Mouse (Mus musculus) C2C12 (cell line): Measurements from ENCODE around the gene Slc2a2. TPM values are rescaled to one million over a fixed set of nuclear protein-coding genes. Genes with fewer than 3 reads are reported as not detected.
"Not testable (repeated sequence)": the region's sequence is repeated elsewhere in the genome, so short reads cannot be mapped to it uniquely, and the experiment has no call there.

ENCODE experiments used
- H3K27me3 ChIP-seq: one replicate; pipeline ENCODE4 v1.6.1; 2011; ENCODE audit not compliant: control insufficient read depth, insufficient read depth, insufficient read length
- H3K36me3 ChIP-seq: one replicate; pipeline ENCODE4 v1.6.1; 2011; ENCODE audit not compliant: control insufficient read depth, insufficient read depth
- H3K4me3 ChIP-seq: one replicate; pipeline ENCODE4 v1.5.1; 2011; ENCODE audit warnings: mild to moderate bottlenecking, control low read depth; ENCODE audit not compliant: poor library complexity, insufficient read depth, severe bottlenecking
- H3K79me2 ChIP-seq: one replicate; pipeline ENCODE4 v1.6.1; 2011; ENCODE audit not compliant: control insufficient read depth, insufficient read depth
- H3K79me3 ChIP-seq: one replicate; pipeline ENCODE4 v1.6.1; 2011; ENCODE audit warnings: low read depth, control low read depth
- H3ac ChIP-seq: one replicate; pipeline ENCODE3; 2011; ENCODE audit warnings: low read depth; ENCODE audit not compliant: control insufficient read depth, insufficient read length
- CEBPB ChIP-seq: IDR thresholded peaks from one replicate; pipeline ENCODE4 v1.6.1; 2011; ENCODE audit warnings: low read depth, mild to moderate bottlenecking, control low read depth, moderate library complexity
- CTCF ChIP-seq: IDR thresholded peaks from one replicate; pipeline ENCODE4 v1.5.1; 2011; ENCODE audit not compliant: control insufficient read depth, insufficient read depth, insufficient read length
- FOSL1 ChIP-seq: IDR thresholded peaks from one replicate; pipeline ENCODE4 v1.8.0; 2011; ENCODE audit warnings: mild to moderate bottlenecking, low read length; ENCODE audit not compliant: poor library complexity, insufficient read depth, severe bottlenecking
- MAX ChIP-seq: IDR thresholded peaks from one replicate; pipeline ENCODE4 v1.6.1; 2011; ENCODE audit warnings: mild to moderate bottlenecking, control low read depth
- MYOD1 ChIP-seq: IDR thresholded peaks from one replicate; pipeline ENCODE4 v1.6.1; 2011; ENCODE audit warnings: low read depth; ENCODE audit not compliant: control insufficient read depth, insufficient read length
- MYOG ChIP-seq: IDR thresholded peaks from one replicate; pipeline ENCODE4 v1.6.1; 2011; ENCODE audit not compliant: control insufficient read depth, insufficient read length; ENCODE audit errors: extremely low read depth
- USF1 ChIP-seq: IDR thresholded peaks from one replicate; pipeline ENCODE4 v1.6.1; 2011; ENCODE audit warnings: low read depth, mild to moderate bottlenecking, control low read depth, moderate library complexity
- polyA plus RNA-seq: library from polyadenylated mRNA; unstranded; fragments of >200 nt; fragmentation: generic; extraction: Trizol; gene quantifications from one replicate; pipeline ENCODE4 v1.2.1, GENCODE M21; 2012; ENCODE audit warnings: missing spikeins

Slc2a2 gene
- polyA plus RNA-seq, 1 experiment: not detected

- H3ac ChIP-seq: no peak overlapping the region
- no peaks in the 10 kb centered on the region for H3K36me3 ChIP-seq
- peaks cover 4% of the 10 kb centered on the region for H3K27me3 ChIP-seq
- no peaks in the 10 kb centered on the region for H3K79me2 ChIP-seq
- no peak for TF ChIP-seq CEBPB
- no peak for TF ChIP-seq MYOG
- no peak for TF ChIP-seq MAX
- no peak for TF ChIP-seq CTCF
- no peak for TF ChIP-seq MYOD1
- TF ChIP-seq FOSL1: no peak
- no peak for TF ChIP-seq USF1
- H3K79me3 ChIP-seq: no peaks in the 10 kb centered on the region
- no peak overlapping the region for H3K4me3 ChIP-seq
Observed at GRCm38 (mm10) chr3:28748956-28749355, 51.3 kb downstream of the Slc2a2 start.

GRCm38 (mm10) chr3:28755477-28755876 is 57.8 kb downstream of the Slc2a2 start:
- no peak overlapping the region for H3ac ChIP-seq
- no peaks in the 10 kb centered on the region for H3K79me2 ChIP-seq
- H3K79me3 ChIP-seq: no peaks in the 10 kb centered on the region
- peaks cover 4% of the 10 kb centered on the region for H3K27me3 ChIP-seq
- TF ChIP-seq CTCF (no peak), MAX (no peak), FOSL1 (no peak), USF1 (no peak), MYOD1 (no peak), MYOG (no peak), CEBPB (no peak)
- H3K36me3 ChIP-seq: no peaks in the 10 kb centered on the region
- H3K4me3 ChIP-seq: no peak overlapping the region

GRCm38 (mm10) chr3:28761225-28761789 is 63.6 kb downstream of the Slc2a2 start:
- no peak overlapping the region for H3ac ChIP-seq
- TF ChIP-seq CEBPB (no peak), USF1 (no peak), CTCF (no peak), MYOG (no peak), MYOD1 (no peak), MAX (no peak), FOSL1 (no peak)
- no peaks in the 10 kb centered on the region for H3K79me3 ChIP-seq
- H3K79me2 ChIP-seq: no peaks in the 10 kb centered on the region
- H3K36me3 ChIP-seq: no peaks in the 10 kb centered on the region
- H3K27me3 ChIP-seq: no peaks in the 10 kb centered on the region
- no peak overlapping the region for H3K4me3 ChIP-seq

- no peak overlapping the region for H3ac ChIP-seq
- no peaks in the 10 kb centered on the region for H3K79me3 ChIP-seq
- H3K27me3 ChIP-seq: no peaks in the 10 kb centered on the region
- H3K4me3 ChIP-seq: no peak overlapping the region
- no peaks in the 10 kb centered on the region for H3K36me3 ChIP-seq
- no peak for TF ChIP-seq FOSL1
- no peak for TF ChIP-seq CTCF
- TF ChIP-seq MAX: no peak
- TF ChIP-seq USF1: no peak
- no peak for TF ChIP-seq MYOG
- no peak for TF ChIP-seq MYOD1
- TF ChIP-seq CEBPB: no peak
- H3K79me2 ChIP-seq: no peaks in the 10 kb centered on the region
Observed at GRCm38 (mm10) chr3:28766935-28767334, 69.2 kb downstream of the Slc2a2 start.

- Histone ChIP-seq H3K79me2 (no peaks in the 10 kb centered on the region), H3K27me3 (no peaks in the 10 kb centered on the region), H3K36me3 (no peaks in the 10 kb centered on the region), H3ac (no peak overlapping the region), H3K4me3 (no peak overlapping the region), H3K79me3 (no peaks in the 10 kb centered on the region)
- TF ChIP-seq USF1 (no peak), MYOD1 (no peak), CTCF (no peak), CEBPB (no peak), FOSL1 (no peak), MYOG (no peak), MAX (no peak)
Observed at GRCm38 (mm10) chr3:28768222-28768621, 70.5 kb downstream of the Slc2a2 start.

- not testable (repeated sequence) for H3K79me2 ChIP-seq, H3K36me3 ChIP-seq, H3K27me3 ChIP-seq, H3K79me3 ChIP-seq, H3ac ChIP-seq, H3K4me3 ChIP-seq
Observed at GRCm38 (mm10) chr3:28772919-28773318, 75.2 kb downstream of the Slc2a2 start.
